Mouse (Mus musculus) ES-Bruce4 (cell line): ENCODE data around the gene Cmtm6. TPM values are rescaled to one million over a fixed set of nuclear protein-coding genes. Genes with fewer than 3 reads are reported as not detected.

Experiments used
- H3K27ac ChIP-seq: 2 replicates; pipeline ENCODE4 v1.5.1; 2012; ENCODE audit warnings: low read length, inconsistent platforms; ENCODE audit not compliant: insufficient read depth
- H3K27me3 ChIP-seq: 2 replicates; pipeline ENCODE4 v1.6.1; 2012; ENCODE audit warnings: mild to moderate bottlenecking, low read length, inconsistent platforms; ENCODE audit not compliant: control insufficient read depth, poor library complexity, insufficient read depth, severe bottlenecking
- H3K36me3 ChIP-seq: 2 replicates; pipeline ENCODE4 v1.6.1; 2012; ENCODE audit warnings: inconsistent platforms, mild to moderate bottlenecking, low read length, moderate library complexity; ENCODE audit not compliant: control insufficient read depth, poor library complexity, insufficient read depth, severe bottlenecking
- H3K4me1 ChIP-seq: one replicate; pipeline ENCODE4 v1.8.1; 2011; ENCODE audit warnings: low read length; ENCODE audit not compliant: control insufficient read depth, insufficient read depth
- H3K4me3 ChIP-seq: 2 replicates; pipeline ENCODE4 v1.5.1; 2011; ENCODE audit warnings: low read depth, mild to moderate bottlenecking, low read length
- H3K9ac ChIP-seq: 2 replicates; pipeline ENCODE4 v1.6.1; 2012; ENCODE audit warnings: low read depth, mild to moderate bottlenecking, inconsistent platforms; ENCODE audit not compliant: poor library complexity, severe bottlenecking
- H3K9me3 ChIP-seq: replicated peaks from 2 replicates; pipeline ENCODE4 v1.6.1; 2012; ENCODE audit warnings: mild to moderate bottlenecking, low read length, inconsistent platforms; ENCODE audit not compliant: control insufficient read depth, poor library complexity, insufficient read depth, severe bottlenecking
- CTCF ChIP-seq: IDR thresholded peaks from one replicate; pipeline ENCODE4 v1.8.1; 2011; ENCODE audit warnings: low read depth, low read length
- EP300 ChIP-seq: IDR thresholded peaks from 2 replicates; pipeline ENCODE4 v1.6.1; 2011; ENCODE audit warnings: low read depth, low read length; ENCODE audit not compliant: insufficient read depth
- POLR2A ChIP-seq: IDR thresholded peaks from one replicate; pipeline ENCODE4 v1.8.1; 2011; ENCODE audit warnings: low read length; ENCODE audit not compliant: insufficient read depth
- polyA plus RNA-seq: library from polyadenylated mRNA; stranded (reverse); fragments of >200 nt; gene quantifications from 2 replicates; pipeline ENCODE4 v1.2.4, GENCODE M21; 2011; ENCODE audit warnings: low read depth; ENCODE audit not compliant: missing spikeins, insufficient read depth, insufficient read length

Gene Cmtm6
- polyA plus RNA-seq, 1 experiment = 49.3 TPM

GRCm38 (mm10) chr9:114758801-114759200, 27.9 kb downstream of the Cmtm6 start:
- Histone ChIP-seq H3K4me3 (no peak overlapping the region), H3K9me3 (no peaks in the 10 kb centered on the region), H3K27ac (no peak overlapping the region), H3K9ac (no peak overlapping the region), H3K36me3 (peaks cover 11% of the 10 kb centered on the region), H3K4me1 (peaks cover 3% of the 10 kb centered on the region), H3K27me3 (no peaks in the 10 kb centered on the region)
- TF ChIP-seq CTCF = no peak
- TF ChIP-seq POLR2A = no peak
- TF ChIP-seq EP300 = no peak

- Histone ChIP-seq H3K27ac (no peak overlapping the region), H3K4me3 (no peak overlapping the region), H3K9ac (no peak overlapping the region), H3K9me3 (no peaks in the 10 kb centered on the region), H3K4me1 (peaks cover 3% of the 10 kb centered on the region), H3K27me3 (no peaks in the 10 kb centered on the region), H3K36me3 (peaks cover 11% of the 10 kb centered on the region)
- TF ChIP-seq EP300 = no peak
- TF ChIP-seq POLR2A = no peak
- no peak for TF ChIP-seq CTCF
These were observed 29.0 kb downstream of the Cmtm6 start for GRCm38 (mm10) chr9:114759886-114760285.

DNA sequence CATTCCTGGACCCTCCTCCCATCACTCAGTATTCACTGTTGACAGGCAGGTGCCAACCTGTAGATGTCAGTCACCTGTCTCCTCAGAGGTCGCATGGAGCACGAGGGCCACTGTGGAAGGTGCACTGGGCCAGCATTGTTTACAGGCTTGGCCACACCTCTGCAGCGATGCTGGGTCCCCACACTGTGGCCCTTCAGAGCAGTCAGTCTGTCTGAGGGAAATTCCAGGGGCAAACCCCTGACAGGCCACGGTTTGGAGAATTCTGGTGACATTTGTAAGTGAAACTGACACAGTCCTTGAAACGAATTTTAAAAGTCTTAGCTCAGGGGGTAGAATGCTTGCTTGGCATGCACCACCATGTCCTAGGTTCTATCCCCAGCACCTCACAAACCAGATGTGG, 29.4 kb downstream of the Cmtm6 start:
- Histone ChIP-seq H3K9me3 (no peaks in the 10 kb centered on the region), H3K4me1 (peaks cover 3% of the 10 kb centered on the region), H3K36me3 (peaks cover 11% of the 10 kb centered on the region), H3K9ac (no peak overlapping the region), H3K4me3 (no peak overlapping the region), H3K27ac (no peak overlapping the region), H3K27me3 (no peaks in the 10 kb centered on the region)
- no peak for TF ChIP-seq POLR2A
- TF ChIP-seq EP300 = no peak
- TF ChIP-seq CTCF = no peak

DNA sequence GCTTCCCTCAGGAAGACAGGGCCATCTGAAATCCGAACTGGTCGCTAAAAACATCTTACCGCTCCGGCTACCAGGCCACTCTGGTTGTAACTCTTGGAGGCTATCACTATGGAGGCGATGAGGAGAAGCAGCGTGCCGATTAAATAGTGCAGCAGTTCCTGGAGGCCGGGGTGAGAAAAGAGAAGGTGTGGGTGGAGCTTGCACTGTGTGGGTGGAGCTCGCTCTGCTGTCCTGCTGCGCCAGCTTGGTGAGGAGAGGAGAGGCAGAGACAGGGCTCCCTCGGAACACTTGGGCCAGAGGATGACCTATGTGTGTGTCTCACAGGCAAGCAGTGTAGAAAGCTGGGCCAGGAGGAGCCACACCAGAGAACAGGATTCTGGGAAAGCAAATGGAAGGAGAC, 30.9 kb downstream of the Cmtm6 start:
- H3K4me3 ChIP-seq = no peak overlapping the region
- H3K9ac ChIP-seq = no peak overlapping the region
- TF ChIP-seq POLR2A (no peak), CTCF (no peak), EP300 (no peak)
- H3K9me3 ChIP-seq = no peaks in the 10 kb centered on the region
- H3K4me1 ChIP-seq = peaks cover 3% of the 10 kb centered on the region
- H3K27ac ChIP-seq = no peak overlapping the region
- peaks cover 11% of the 10 kb centered on the region for H3K36me3 ChIP-seq
- no peaks in the 10 kb centered on the region for H3K27me3 ChIP-seq

DNA sequence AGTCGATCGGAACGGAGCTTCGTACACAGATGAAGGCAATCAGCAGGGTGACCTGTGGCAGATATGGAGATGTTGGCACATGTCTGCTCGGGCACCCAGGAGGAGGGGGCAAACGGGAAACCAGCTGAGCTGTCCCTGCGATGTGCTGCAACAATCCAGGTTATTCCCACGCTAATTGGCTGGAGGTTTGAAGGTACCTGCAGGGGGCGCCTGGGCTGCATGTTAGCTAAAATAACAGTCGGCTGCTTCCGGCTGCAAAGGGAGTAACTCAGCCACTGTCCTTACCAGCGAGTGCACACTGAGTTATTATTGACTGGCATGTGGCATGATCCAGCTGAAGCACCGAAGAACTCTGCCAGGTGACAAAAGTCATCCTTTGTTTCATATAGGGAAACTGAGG, 32.4 kb downstream of the Cmtm6 start:
- Histone ChIP-seq H3K9ac (no peak overlapping the region), H3K9me3 (no peaks in the 10 kb centered on the region), H3K4me3 (no peak overlapping the region), H3K4me1 (peaks cover 3% of the 10 kb centered on the region), H3K27ac (no peak overlapping the region), H3K27me3 (no peaks in the 10 kb centered on the region), H3K36me3 (peaks cover 11% of the 10 kb centered on the region; the same call in 1 of the 2 replicates)
- no peak for TF ChIP-seq POLR2A
- no peak for TF ChIP-seq EP300
- TF ChIP-seq CTCF = peak; percentile 77

GRCm38 (mm10) chr9:114767030-114767429, 36.1 kb downstream of the Cmtm6 start:
- Histone ChIP-seq H3K4me1 (no peaks in the 10 kb centered on the region), H3K4me3 (no peak overlapping the region), H3K27me3 (no peaks in the 10 kb centered on the region), H3K27ac (no peak overlapping the region), H3K9me3 (no peaks in the 10 kb centered on the region), H3K36me3 (no peaks in the 10 kb centered on the region), H3K9ac (no peak overlapping the region)
- TF ChIP-seq POLR2A (no peak), EP300 (no peak), CTCF (no peak)
